Mouse (Mus musculus) gastrocnemius, postnatal 25 days (tissue): ENCODE data around the gene Sarm1. TPM values are rescaled to one million over a fixed set of nuclear protein-coding genes. Genes with fewer than 3 reads are reported as not detected.

Experiments
- DNase-seq: peaks from one replicate; pipeline ENCODE4 v3.0.0; 2022
- total RNA-seq, 2 experiments: library from RNA; stranded (reverse); gene quantifications; 1 replicate in 1 of 2; 2 replicates in 1 of 2; pipeline ENCODE4 v1.2.3; 2021

Sarm1 gene
- total RNA-seq, 2 experiments from 2014 or later: 0.67 to 1.00 TPM

DNA sequence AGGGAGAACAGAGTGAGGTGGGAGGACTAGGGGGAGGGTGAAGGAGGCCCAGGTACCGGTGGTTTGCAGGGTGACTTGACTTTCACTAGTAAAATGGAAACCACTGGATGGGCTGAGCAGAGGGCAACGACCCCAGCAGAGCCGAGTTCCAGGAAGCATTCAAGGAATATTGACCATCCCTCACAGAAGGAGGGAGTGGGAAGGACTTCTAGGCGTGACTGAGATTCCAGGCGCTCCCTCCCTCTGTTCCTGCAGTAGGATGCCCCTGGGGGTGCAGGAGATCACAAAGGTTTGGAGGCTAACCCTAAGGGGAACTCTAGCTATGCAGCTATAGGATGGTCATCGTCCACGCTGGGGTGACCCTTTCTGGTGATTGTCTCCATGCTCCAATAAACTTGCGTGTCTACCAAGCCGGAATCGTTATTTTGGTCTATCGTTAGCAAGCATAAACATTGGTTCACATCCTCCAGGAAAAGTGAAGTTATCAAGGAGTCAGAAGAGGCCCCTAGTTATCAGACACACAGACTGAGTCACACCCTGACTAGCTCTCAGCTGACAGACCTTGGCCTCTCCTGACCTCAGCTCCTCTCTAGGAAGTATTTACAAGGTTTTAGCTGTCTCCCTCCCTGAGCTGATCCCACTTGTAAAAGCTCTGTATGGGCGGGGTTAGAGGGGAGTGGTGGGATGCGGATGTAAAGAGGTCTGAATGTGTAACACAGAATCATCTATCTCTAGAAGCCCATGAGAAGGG, 34.1 kb downstream of the Sarm1 start:
- no peak for DNase-seq

DNA sequence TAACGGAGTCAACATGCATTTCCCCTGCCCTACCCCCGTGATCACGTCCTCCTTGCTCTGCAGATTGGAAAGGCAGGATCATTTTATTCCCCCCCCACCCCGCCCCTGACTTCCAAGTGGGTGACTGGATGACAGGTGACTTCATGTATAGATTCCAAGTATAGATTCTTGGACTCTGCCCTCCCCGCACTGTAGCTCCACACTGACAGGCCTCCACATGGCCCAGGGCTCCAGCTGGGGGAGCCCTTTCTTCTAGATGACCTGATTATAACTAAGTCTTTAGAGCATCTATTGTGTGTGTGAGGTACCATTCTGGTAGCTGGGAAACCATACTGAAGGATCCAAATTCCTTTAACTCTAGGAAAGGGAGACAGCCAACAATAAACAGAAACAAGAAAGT, 34.9 kb downstream of the Sarm1 start:
- no peak for DNase-seq

DNA sequence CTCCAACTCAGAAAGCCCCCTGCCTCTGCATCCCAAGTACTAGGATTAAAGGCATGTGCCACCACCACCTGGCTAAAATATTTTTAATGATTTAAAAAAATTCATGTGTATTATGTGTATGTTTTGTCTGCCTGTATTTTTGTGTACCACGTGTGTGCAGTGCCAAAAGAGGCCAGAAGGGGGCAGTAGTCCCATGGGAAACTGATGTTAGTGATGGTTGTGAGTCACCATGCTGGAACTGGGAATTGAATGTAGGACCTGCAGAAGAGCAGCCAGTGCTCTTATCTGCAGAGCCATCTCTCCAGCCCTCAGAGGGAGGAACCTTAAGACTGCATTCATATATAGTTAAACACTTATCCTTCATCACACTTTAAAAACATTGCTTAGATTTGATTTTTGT, 35.7 kb downstream of the Sarm1 start:
- DNase-seq: no peak

DNA sequence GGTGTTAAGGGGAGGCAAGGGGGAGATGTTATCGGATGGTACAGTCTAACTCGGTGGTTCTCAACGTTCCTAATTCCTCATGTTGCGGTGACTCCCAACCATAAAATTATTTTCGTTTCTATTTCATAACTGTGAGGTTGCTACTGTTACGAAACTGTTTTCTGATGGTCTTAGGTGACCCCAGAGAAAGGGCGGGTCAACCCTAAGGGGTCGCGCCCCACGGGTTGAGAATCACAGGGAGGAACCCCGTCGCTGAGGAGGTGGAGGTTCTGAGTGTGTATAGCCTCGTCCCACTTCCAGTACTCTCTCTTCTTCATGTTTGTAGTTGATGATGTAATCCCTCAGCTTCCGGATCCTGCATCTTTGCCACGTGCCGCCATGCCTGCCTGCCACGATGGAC, 38.8 kb downstream of the Sarm1 start:
- no peak for DNase-seq

DNA sequence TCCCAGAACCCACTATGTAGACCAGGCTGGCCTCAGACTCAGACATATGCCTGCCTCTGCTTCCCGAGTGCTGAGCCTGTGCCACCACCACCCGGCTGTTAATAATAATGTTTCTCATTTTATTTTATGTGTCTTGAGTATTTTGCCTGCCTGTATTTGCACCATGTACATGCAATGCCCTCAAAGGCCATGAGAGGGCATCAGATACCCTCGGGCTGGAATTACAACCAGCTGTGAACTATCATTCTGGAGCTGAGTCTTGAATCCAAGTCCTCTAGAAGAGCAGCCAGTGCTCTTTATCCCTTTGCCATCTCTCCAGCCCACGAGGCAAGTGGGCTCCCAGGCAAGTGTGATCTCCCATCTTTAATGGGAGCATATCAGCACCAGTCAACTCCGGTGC, 42.2 kb downstream of the Sarm1 start:
- no peak for DNase-seq

DNA sequence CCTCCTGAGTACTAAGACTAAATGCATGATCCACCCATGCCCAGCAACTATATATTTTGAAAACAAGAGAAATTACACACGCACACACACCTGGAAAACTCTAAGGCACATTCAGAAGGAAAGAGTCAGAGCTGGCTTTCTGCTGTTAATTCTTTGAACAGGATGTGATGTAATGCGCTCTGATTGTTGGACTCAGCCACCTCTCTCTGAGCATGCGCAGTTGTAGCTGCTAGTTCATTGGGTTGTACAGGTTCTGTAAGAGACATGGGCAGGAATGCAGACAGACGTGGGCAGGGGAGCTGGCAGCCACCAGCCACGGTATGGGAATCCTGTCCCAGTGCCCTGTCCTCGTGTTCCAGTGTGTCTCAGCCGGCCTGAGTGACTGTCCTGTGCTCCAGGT, 43.3 kb downstream of the Sarm1 start:
- no peak for DNase-seq

DNA sequence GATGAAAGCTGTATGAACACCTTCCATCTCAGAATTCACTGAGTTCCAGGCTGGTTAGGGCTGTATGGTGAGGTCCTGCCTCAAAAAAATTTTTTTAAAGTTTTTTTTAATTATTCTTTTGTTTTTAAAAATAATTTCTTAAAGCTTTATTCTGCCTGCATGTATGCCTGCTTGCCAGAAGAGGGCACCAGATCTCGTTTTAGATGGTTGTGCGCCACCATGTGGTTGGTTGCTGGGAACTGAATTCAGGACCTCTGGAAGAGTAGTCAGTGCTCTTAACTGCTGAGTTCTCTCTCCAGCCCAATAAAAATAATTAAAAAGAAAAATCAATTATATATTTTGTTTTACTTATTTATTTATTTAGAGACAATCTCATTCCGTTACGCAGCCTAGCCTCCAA, 43.9 kb downstream of the Sarm1 start:
- no peak for DNase-seq

DNA sequence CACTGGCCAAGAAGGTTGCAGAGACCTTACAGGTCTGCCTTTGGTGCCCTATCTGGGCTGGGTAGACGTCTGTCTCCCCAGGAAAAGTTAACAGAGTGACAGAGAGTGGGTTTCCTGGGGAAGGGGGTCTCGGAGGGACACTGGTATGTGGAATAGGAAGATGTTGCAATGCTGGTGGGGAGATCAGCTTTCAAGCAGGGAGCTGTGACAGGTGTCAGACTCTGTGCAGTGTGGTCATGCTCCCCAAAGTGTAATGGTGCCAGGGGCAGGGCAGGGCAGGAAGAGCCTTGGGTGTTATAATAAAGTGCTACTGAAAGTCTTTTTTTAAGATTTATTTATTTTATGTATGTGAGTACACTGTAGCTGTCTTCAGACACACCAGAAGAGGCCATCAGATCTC, 47.2 kb downstream of the Sarm1 start:
- no peak for DNase-seq

DNA sequence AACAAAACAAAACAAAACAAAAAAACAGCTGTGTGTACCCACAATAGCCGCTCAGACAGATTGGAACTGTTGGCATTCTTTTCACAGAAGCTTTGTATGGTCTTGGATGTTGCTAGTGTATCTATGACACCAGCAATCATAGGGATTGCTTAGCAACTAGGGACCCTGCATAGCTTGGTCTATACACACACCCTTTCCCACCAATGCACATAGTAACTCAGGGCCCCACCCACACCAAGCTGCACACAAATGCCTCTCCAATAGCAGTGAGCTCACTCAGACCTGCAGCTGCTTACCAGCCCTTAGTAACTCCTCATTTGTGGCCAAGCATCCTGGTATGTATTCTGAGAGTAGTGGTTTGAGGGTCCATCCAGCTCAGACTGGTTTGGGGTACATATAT, 49.3 kb downstream of the Sarm1 start:
- no peak for DNase-seq

DNA sequence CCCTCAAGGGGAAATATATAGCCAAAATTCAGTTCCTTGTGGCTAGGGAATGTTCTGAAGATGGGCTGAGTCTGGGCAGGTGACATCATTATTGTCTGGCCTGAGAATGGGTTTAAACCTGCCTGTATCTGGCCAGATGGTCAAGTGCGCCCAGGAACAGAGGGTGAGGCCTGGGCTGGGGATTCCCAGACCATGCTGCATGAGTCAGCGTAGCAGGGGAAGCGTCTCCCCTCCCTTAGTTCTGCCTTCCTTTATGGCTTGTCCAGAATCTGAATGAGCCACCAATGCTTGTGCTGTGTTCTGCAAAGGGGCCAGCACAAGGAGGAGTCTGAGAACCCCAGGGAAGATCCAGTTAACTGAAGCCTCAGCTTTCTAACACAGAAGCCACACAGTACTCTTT, 50.4 kb downstream of the Sarm1 start:
- DNase-seq: no peak

DNA sequence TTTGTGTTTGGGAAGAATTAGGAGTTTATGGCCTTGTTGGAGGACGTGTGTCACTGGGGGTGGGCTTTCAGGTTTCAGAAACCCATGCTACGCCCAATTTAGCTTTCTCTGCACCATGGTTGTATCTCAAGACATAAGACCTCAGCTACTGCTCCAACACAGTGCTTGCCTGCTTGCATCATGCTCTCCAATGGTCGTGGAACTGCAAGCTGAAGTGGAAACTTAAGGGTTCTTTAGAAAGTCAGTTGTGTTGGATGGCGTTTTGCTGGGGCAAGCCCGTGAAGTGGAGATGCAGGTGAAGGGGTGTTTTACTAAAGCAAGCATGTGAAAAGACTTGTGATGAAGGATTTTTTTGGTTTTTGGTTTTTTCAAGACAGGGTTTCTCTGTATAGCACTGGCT, 54.4 kb downstream of the Sarm1 start:
- no peak for DNase-seq

DNA sequence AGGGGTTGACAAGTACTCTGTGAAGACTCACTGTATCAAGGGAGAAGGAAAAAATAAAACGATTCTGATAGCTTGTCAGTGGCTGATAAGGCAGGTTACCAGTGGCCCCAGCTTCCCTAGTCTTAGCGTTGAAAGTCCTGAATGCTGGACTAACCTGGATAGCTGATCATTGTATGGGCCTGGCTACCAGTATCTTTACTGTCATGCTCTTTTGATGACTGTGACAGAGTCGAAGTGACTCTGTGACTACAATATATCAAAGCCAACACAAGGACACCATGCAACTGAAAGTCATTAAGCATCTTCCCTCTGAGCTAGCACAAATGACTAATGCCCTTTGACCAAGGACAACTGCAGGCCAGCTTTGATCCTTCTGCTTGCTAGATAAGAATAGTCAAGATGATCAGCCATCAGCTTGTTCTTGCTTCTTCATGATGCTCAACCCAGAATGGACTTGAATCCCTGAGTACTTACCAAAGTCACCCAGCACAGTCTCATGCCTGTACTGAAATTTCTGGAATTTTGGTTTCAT, 59.1 kb downstream of the Sarm1 start:
- no peak for DNase-seq

DNA sequence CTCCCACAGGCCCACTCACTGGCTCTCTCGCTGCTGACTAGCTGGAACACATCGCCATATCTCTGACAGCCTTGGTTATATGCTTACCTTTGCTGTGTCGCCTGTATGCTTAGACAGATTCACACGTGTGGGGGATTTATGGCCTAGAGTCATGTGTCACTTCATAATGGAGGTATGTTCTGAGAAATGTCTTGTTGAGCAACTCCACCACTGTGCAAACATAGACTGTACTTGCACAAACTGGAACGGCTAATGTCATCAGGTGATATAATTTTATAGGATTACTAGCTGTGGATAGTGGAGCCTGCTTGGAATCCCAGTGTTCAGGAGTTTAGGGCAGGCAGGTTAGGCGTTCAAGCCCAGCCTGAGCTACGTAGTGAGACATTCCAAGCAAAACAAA, 60.4 kb downstream of the Sarm1 start:
- no peak for DNase-seq

DNA sequence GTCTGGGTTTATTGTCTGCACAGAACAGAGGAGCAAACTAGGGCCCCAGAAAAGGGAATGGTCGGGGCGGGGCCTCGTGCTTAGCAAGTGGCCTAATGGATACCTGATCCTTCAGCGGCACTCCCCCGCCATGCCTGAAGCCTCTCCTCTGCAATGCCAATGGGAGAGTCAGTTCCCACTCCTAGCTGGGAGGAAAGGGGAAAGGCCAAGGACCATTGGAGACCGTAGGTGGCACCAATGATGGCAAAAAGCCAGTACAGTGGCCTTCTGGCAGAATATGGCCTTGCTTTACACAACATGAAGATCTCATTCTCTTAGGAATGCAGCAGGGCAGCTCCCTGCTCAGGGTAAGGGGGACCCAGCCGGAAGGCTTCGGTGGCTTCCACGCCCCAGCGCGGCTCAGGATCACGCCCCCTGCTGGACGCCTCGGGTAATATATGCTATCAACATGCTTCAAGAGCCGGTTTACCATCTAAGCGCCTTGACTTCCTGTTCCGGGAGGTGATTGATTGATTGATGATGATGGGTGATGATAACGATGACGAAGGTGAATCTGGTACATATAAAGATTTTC, 61.7 kb downstream of the Sarm1 start:
- DNase-seq: no peak

DNA sequence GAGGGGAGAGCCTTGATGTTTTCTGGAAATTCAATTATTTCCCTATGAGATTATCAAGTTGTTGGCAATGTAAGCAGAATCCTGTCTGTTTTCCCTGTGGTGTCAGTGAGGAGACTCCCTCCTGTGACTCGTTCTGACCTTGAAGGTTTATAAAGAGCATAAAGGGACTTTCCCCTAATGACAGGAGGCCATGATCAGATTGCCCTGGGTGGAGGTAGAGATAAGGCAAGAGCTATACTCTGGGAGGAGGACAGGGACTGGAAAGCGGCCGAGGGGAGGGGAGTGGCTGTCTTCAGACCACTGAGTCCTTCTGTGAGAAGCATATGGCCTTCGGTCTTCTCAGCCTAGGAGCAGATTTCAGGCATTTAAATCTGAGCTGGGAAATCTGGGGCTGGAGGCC, 63.5 kb downstream of the Sarm1 start:
- no peak for DNase-seq

DNA sequence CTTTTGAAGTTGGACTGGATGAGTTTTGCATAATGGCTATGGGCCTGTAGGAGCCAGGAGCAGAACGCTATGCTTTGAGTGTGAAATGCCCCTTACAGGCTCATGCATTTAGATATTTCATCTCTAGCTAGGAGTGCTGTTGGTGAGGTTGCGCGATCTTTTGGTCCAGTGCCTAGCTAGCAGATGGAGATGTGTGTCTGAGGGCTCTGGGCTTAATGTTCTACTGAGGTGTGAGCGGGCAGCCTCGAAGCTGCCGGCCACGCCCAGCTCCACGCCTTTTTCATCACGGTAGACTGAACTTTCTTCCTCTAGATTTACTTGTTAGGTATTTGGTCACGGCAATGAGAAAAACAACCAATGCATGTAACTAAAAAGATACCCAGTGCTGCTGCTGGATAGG, 66.4 kb downstream of the Sarm1 start:
- no peak for DNase-seq

DNA sequence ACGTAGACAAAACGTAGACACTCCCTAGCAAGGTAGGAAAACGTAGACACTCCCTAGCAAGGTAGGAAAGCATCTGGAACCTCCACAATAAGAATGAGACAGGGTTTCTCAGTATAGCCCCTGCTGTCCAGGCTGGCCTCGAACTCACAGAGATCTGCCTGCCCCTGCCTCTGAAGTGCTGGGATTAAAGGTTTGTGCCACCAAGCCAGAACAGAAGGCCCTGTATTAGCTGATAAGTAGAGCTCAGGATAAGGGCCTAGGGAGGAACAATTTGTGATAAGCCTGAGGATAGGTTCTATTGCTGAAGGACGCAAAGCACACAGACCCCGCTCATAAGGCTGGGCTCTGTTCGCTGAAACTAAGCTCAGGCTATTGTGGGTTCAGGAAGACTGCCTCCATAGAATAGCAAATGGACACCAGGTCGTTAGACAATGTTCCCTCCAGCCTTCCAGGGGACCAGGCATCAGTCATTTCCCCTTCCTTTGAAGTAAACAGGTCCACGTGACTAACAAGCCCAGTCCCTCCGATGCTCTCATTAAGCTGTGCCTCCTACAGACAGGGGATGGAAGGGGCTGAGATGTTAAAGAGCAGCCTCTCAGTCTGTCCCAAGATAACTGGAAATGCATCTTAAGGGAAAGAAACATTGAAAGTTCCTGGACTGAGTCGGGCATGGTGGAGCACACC, 67.2 kb downstream of the Sarm1 start:
- DNase-seq: no peak

DNA sequence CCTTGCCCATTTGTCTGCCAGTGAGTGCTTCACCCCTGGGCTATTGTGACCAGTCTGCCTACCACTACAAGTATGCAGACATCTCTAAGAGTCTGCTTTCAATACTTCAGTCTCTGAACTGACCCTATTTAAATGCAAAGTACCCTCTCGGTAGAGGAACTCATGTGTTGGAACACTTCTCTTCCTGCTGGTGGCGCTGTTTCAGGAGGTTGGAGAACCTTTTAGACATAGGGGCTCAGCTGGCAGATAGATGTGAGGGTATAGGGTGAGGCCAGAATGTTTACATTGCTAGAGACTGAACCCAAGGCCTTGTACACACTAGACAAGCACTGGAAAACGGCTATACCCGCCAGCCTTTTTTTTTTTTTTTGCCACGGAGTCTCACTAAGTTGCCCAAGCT, 69.2 kb downstream of the Sarm1 start:
- no peak for DNase-seq

DNA sequence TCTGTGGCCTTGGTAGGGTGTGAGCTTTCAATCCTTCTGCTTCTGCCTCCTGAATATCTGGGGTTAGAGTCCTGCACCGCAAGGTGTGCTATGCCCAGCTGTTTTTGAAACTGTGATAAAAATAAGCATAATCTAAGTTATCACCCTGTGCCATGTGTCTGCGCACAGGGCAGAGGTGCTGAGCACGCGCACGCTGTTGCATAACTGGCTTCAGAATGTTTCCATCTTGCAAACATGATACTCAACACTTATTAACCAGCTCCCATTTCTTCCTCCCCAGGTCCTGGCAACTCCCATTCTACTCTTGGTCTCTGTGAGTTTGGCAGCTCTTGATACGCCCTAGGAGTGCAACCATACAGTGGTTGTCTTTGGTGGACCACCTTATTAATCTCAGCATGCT, 69.9 kb downstream of the Sarm1 start:
- no peak for DNase-seq

DNA sequence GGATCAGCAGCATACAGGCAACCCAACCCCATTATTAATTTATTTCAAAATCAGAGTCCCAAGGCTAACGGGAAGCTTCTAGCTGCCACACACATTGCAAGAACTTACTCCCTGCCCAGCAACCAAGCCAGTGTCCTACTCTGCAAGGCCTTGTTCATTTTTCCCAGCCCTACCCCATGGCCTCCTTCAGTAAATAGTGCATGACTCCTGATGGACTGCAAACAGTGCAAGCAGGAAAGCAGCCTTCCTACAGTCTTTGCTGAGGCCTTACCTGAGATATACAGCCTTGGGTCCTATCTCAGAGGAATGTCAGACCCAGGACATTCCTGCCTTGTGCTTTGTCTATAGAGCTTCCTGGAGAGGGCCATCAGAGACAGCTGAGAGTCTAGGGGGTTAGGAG, 72.0 kb downstream of the Sarm1 start:
- DNase-seq: no peak

DNA sequence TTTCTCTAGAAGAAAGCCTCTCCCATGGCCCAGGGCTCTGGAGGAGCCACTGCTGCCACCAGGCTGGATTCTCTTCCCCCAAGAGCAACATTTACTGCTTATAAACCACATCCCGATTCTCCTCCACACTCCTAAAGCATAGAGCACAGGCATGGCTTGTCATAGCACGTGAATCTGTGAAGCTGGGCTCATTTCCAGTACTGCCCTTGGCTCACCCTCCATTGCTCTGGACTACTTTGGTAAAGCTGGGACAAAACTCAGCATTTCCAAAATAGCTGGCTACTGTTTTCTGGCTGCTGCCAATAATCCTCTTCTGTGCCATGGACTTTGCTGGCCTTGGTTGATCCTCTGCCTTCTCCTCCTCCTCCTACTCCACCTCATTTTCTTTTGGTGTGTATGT, 73.2 kb downstream of the Sarm1 start:
- no peak for DNase-seq
